Mouse (Mus musculus): ENCODE measurements around the gene Otud3. TPM values are rescaled to one million over a fixed set of nuclear protein-coding genes. Genes with fewer than 3 reads are reported as not detected.

Gene Otud3
- polyA plus RNA-seq (2016; fragmentation: Nextera tagmentation; extraction: Ambion mirVana), result 2.6 and 2.9 TPM in 2 replicates

DNA sequence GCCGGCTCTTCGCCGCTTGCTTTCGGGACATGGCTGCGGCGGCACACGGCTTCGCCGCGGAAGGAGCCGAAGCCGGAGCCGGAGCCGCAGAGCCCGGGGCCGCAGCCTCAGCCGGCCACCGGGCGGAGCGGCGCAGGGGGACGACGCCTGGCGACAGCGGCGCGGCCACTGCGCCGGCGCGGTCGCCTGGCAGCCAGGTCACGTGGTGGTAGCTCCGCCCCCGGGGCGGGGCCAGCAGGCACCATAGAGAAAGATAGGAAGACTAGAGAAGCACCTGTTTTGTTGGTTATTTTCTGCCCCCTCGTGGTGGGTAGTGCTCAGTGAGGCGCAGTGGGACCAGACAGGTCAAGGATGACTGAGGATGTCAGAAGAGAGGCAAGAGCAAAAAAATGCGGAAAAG is at the start of gene Otud3:
Gene Otud3 (minus strand): TSS at position 149 of the 400 bp plus-strand sequence.
- Histone ChIP-seq H3K36me3 (0 out of 2 replicates have a peak, but pooled peaks cover 5% of the 10 kb centered on the region), H3K4me1 (peaks cover 13% of the 10 kb centered on the region), H3K27ac (replicated peaks) (peak within 1 kb of the TSS; percentile 78), H3K27me3 (no peaks in the 10 kb centered on the region), H3K9ac (replicated peaks) (peak within 1 kb of the TSS; percentile 95), H3K9me3 (no peaks in the 10 kb centered on the region), H3K4me2 (replicated peaks) (peak within 1 kb of the TSS; percentile 79), H3K4me3 (peak within 1 kb of the TSS; percentile 95)
- ATAC-seq (ENCODE audit: low FRiP score, low read depth), result peak; percentile 91
- 1% methylated on average over 39 of the region's 39 CpGs for WGBS

- no peaks in the 10 kb centered on the region for H3K9me3 ChIP-seq
- H3K27me3 ChIP-seq, result 0 out of 2 replicates have a peak, but pooled peaks cover 6% of the 10 kb centered on the region
- no peak overlapping the region for H3K4me3 ChIP-seq
- no peaks in the 10 kb centered on the region for H3K36me3 ChIP-seq
- no peak overlapping the region for H3K27ac ChIP-seq (replicated peaks)
- no peak overlapping the region for H3K9ac ChIP-seq (replicated peaks)
- H3K4me2 ChIP-seq (replicated peaks), result no peak overlapping the region
- no peaks in the 10 kb centered on the region for H3K4me1 ChIP-seq
- no peak for ATAC-seq (ENCODE audit: low FRiP score, low read depth)
- 96% methylated on average over 5 of the region's 5 CpGs for WGBS
Observed at GRCm38 (mm10) chr4:138962719-138963118, 49.0 kb upstream of the Otud3 start.

GRCm38 (mm10) chr4:138959926-138960325 is 46.2 kb upstream of the Otud3 start:
- H3K4me1 ChIP-seq, result no peaks in the 10 kb centered on the region
- no peaks in the 10 kb centered on the region for H3K27me3 ChIP-seq
- H3K4me2 ChIP-seq (replicated peaks), result no peak overlapping the region
- no peak overlapping the region for H3K9ac ChIP-seq (replicated peaks)
- H3K4me3 ChIP-seq, result no peak overlapping the region
- no peaks in the 10 kb centered on the region for H3K36me3 ChIP-seq
- H3K9me3 ChIP-seq, result no peaks in the 10 kb centered on the region
- WGBS, result 68% methylated on average over 7 of the region's 7 CpGs
- ATAC-seq (ENCODE audit: low FRiP score, low read depth), result no peak
- no peak overlapping the region for H3K27ac ChIP-seq (replicated peaks)

DNA sequence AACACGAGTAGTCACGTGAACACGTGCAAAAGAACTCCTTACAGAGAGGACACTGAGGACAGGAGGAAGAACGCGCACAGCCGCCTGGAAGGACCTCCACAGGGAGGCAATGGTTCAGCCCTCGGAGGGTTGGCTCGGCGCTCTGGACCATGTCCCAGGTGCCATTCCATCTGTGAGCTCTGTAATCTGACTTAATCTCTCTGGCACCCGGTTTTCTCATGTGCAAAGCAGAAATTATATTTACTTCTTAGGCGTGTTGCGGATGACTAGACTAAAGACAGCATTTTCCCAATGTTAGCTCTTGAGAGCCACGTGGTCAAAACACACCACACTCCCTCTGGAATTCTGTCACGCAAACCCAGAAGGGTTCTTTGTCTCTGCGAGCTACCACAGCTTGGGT is 45.4 kb upstream of the Otud3 start:
- 84% methylated on average over 15 of the region's 15 CpGs for WGBS
- Histone ChIP-seq H3K9me3 (no peaks in the 10 kb centered on the region), H3K4me1 (no peaks in the 10 kb centered on the region), H3K27me3 (no peaks in the 10 kb centered on the region), H3K9ac (replicated peaks) (no peak overlapping the region), H3K27ac (replicated peaks) (no peak overlapping the region), H3K36me3 (no peaks in the 10 kb centered on the region), H3K4me3 (no peak overlapping the region), H3K4me2 (replicated peaks) (no peak overlapping the region)
- no peak for ATAC-seq (ENCODE audit: low FRiP score, low read depth)

GRCm38 (mm10) chr4:138958612-138959011 is 44.9 kb upstream of the Otud3 start:
- no peak overlapping the region for H3K4me3 ChIP-seq
- H3K4me2 ChIP-seq (replicated peaks), result no peak overlapping the region
- H3K27me3 ChIP-seq, result no peaks in the 10 kb centered on the region
- no peak overlapping the region for H3K9ac ChIP-seq (replicated peaks)
- WGBS, result 86% methylated on average over 9 of the region's 9 CpGs
- no peak overlapping the region for H3K27ac ChIP-seq (replicated peaks)
- no peaks in the 10 kb centered on the region for H3K9me3 ChIP-seq
- no peaks in the 10 kb centered on the region for H3K36me3 ChIP-seq
- no peaks in the 10 kb centered on the region for H3K4me1 ChIP-seq
- no peak for ATAC-seq (ENCODE audit: low FRiP score, low read depth)

GRCm38 (mm10) chr4:138948257-138948656 is 34.5 kb upstream of the Otud3 start:
- 90% methylated on average over 2 of the region's 2 CpGs for WGBS
- no peaks in the 10 kb centered on the region for H3K4me1 ChIP-seq
- H3K4me3 ChIP-seq, result no peak overlapping the region
- no peak overlapping the region for H3K27ac ChIP-seq (replicated peaks)
- ATAC-seq (ENCODE audit: low FRiP score, low read depth), result no peak
- H3K36me3 ChIP-seq, result no peaks in the 10 kb centered on the region
- no peaks in the 10 kb centered on the region for H3K9me3 ChIP-seq
- no peak overlapping the region for H3K9ac ChIP-seq (replicated peaks)
- no peak overlapping the region for H3K4me2 ChIP-seq (replicated peaks)
- no peaks in the 10 kb centered on the region for H3K27me3 ChIP-seq

DNA sequence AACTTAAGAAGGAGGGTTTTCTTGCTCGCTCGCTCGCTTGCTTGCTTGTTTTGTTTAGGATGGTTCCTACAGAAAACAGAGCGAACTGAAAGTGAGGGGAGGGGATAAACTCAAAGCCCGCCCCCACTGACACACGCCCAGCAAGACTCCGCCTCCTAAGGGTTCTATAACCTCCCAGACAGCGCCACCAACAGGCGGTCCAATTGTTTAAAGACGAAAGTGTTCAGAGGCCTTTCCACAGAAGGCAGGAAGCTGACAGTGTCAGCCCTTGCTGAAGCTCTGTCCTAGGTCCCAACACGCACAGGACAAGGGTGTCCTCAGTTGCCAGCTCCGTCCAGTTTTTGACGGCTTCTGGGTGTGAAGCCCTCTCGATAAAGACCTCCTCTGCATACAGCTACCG is 30.0 kb upstream of the Otud3 start:
- 0 out of 2 replicates have a peak overlapping the region, but pooled peaks have one; percentile 2 for H3K4me2 ChIP-seq (replicated peaks)
- no peaks in the 10 kb centered on the region for H3K9me3 ChIP-seq
- H3K9ac ChIP-seq (replicated peaks), result no peak overlapping the region
- H3K36me3 ChIP-seq, result no peaks in the 10 kb centered on the region
- ATAC-seq (ENCODE audit: low FRiP score, low read depth), result no peak
- no peaks in the 10 kb centered on the region for H3K27me3 ChIP-seq
- 30% methylated on average over 15 of the region's 15 CpGs for WGBS
- no peak overlapping the region for H3K27ac ChIP-seq (replicated peaks)
- H3K4me3 ChIP-seq, result no peak overlapping the region
- H3K4me1 ChIP-seq, result peaks cover 5% of the 10 kb centered on the region; the same call in 1 of the 2 replicates

- Histone ChIP-seq H3K9ac (replicated peaks) (no peak overlapping the region), H3K4me3 (no peak overlapping the region), H3K27ac (replicated peaks) (no peak overlapping the region), H3K36me3 (no peaks in the 10 kb centered on the region), H3K4me1 (peaks cover 5% of the 10 kb centered on the region; the same call in 1 of the 2 replicates), H3K9me3 (no peaks in the 10 kb centered on the region), H3K27me3 (no peaks in the 10 kb centered on the region), H3K4me2 (replicated peaks) (no peak overlapping the region)
- WGBS, result 64% methylated on average over 6 of the region's 6 CpGs
- no peak for ATAC-seq (ENCODE audit: low FRiP score, low read depth)
Observed at GRCm38 (mm10) chr4:138941966-138942365, 28.2 kb upstream of the Otud3 start.

DNA sequence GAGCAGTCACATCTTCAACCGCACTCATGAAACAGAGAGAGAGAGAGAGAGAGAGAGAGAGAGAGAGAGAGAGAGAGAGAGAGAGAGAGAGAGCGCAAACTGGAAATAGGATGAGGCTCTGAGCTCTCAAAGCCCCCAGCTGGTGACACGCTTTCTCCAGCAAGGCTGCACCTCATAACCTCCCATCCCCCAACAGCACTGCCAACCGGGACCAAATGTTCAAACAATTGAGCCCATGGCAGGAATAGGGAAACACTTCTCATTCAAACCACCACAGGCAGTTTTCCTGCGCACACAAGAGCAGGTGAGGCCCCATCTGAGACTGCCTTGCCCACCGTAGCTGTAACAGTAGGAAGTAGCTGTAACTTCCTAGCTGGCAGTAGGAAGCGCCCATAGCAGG is 27.7 kb upstream of the Otud3 start:
- H3K9me3 ChIP-seq, result no peaks in the 10 kb centered on the region
- H3K4me1 ChIP-seq, result peaks cover 5% of the 10 kb centered on the region; the same call in 1 of the 2 replicates
- H3K9ac ChIP-seq (replicated peaks), result no peak overlapping the region
- WGBS, result 44% methylated on average over 7 of the region's 7 CpGs
- no peak overlapping the region for H3K4me2 ChIP-seq (replicated peaks)
- no peaks in the 10 kb centered on the region for H3K36me3 ChIP-seq
- ATAC-seq (ENCODE audit: low FRiP score, low read depth), result no peak
- H3K27me3 ChIP-seq, result no peaks in the 10 kb centered on the region
- H3K4me3 ChIP-seq, result no peak overlapping the region
- no peak overlapping the region for H3K27ac ChIP-seq (replicated peaks)

- H3K9me3 ChIP-seq, result no peaks in the 10 kb centered on the region
- 56% methylated on average over 4 of the region's 4 CpGs for WGBS
- H3K9ac ChIP-seq (replicated peaks), result no peak overlapping the region
- H3K36me3 ChIP-seq, result no peaks in the 10 kb centered on the region
- H3K27ac ChIP-seq (replicated peaks), result no peak overlapping the region
- ATAC-seq (ENCODE audit: low FRiP score, low read depth), result no peak
- peaks cover 5% of the 10 kb centered on the region; the same call in 1 of the 2 replicates for H3K4me1 ChIP-seq
- no peak overlapping the region for H3K4me2 ChIP-seq (replicated peaks)
- H3K4me3 ChIP-seq, result no peak overlapping the region
- H3K27me3 ChIP-seq, result no peaks in the 10 kb centered on the region
Observed at GRCm38 (mm10) chr4:138939481-138939880, 25.7 kb upstream of the Otud3 start.

- Histone ChIP-seq H3K27me3 (no peaks in the 10 kb centered on the region), H3K27ac (replicated peaks) (no peak overlapping the region), H3K36me3 (no peaks in the 10 kb centered on the region), H3K4me1 (peaks cover 5% of the 10 kb centered on the region; the same call in 1 of the 2 replicates), H3K4me2 (replicated peaks) (no peak overlapping the region), H3K9ac (replicated peaks) (no peak overlapping the region), H3K9me3 (no peaks in the 10 kb centered on the region), H3K4me3 (no peak overlapping the region)
- 84% methylated on average over 10 of the region's 10 CpGs for WGBS
- ATAC-seq (ENCODE audit: low FRiP score, low read depth), result no peak
Observed at GRCm38 (mm10) chr4:138938495-138939269, 24.9 kb upstream of the Otud3 start.

GRCm38 (mm10) chr4:138934456-138935145 is 20.9 kb upstream of the Otud3 start:
- H3K36me3 ChIP-seq, result no peaks in the 10 kb centered on the region
- no peak overlapping the region for H3K27ac ChIP-seq (replicated peaks)
- no peaks in the 10 kb centered on the region for H3K4me1 ChIP-seq
- 91% methylated on average over 11 of the region's 11 CpGs for WGBS
- no peak overlapping the region for H3K4me3 ChIP-seq
- no peaks in the 10 kb centered on the region for H3K9me3 ChIP-seq
- no peaks in the 10 kb centered on the region for H3K27me3 ChIP-seq
- ATAC-seq (ENCODE audit: low FRiP score, low read depth), result no peak
- H3K4me2 ChIP-seq (replicated peaks), result no peak overlapping the region
- H3K9ac ChIP-seq (replicated peaks), result no peak overlapping the region
